Mouse (Mus musculus): Measurements from ENCODE around the gene Snupn.

Snupn gene

DNA sequence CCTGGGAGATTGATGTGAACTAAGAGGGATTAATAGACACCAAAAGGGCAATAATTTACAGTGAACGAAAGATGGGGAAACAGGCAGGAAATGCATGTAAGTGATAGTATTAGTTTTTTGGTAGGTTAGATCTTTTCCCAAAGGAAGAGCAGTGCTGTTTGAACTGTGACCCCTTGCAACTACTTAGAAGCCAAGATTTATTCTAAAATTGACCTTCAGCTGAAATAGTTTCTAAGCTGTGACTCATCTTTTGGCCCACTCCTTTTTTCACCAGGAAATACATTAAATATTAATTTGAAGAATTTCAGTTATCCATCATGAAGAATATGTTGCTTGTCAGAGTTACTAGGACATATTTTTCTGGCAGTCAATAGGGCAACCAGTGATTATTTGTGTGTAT lies 63.1 kb downstream of the Snupn start:
- no peak for DNase-seq

- no peak for DNase-seq
These were observed 64.1 kb downstream of the Snupn start for GRCm38 (mm10) chr9:57014766-57015165.

GRCm38 (mm10) chr9:57017631-57018030 lies 67.0 kb downstream of the Snupn start:
- DNase-seq, result no peak

- no peak for DNase-seq
These were observed 81.1 kb downstream of the Snupn start for GRCm38 (mm10) chr9:57031756-57032155.
